Mouse (Mus musculus): Measurements from ENCODE around the gene Hsd3b2.
"Not testable (repeated sequence)": the region's sequence is repeated elsewhere in the genome, so short reads cannot be mapped to it uniquely, and the experiment has no call there.

Gene Hsd3b2

DNA sequence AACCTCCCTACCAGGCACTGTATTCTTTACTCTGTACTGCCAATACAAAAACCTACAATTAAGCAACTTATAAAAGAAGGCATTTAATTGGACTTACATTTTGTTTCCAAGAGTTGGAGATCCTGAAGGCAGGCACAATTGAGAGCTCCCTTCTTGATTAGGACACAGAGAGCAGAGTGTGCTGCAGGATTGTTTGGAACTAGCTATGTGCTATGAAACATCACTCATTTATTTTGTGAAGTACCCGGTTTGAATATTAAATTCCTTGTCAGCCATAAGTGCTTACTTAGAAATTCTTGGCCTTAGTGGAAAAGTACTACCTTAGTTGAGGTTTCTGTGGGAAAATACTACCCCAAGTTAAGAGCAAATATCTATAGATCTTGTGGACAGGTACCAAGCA is at the start of gene Hsd3b2:
Gene Hsd3b2, minus strand, starts transcription at position 168 of the 400 bp plus-strand sequence.
- in situ Hi-C loops (cut with MseI, MboI) = no loop called here

DNA sequence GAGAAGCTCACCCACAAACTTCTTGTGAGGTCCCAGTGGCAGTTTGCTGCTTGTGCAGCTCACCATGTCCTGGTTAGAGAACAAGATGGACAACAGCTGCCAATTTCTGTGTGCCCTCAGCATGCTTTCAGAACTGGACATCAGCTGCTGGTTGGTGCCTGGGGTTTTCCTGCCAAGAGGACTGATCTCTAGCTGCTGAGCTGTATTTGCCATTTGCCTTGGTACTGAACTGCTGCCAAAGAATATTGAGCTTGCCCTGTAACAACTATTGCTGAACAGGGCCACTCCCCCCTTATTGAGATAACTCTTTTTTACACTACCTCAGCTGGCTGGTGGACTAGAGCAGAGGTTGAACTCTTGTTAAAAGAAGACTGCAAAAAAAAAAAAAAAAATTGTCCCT is 39.8 kb upstream of the Hsd3b2 start:
- in situ Hi-C loops (cut with MseI, MboI) = no loop called here

DNA sequence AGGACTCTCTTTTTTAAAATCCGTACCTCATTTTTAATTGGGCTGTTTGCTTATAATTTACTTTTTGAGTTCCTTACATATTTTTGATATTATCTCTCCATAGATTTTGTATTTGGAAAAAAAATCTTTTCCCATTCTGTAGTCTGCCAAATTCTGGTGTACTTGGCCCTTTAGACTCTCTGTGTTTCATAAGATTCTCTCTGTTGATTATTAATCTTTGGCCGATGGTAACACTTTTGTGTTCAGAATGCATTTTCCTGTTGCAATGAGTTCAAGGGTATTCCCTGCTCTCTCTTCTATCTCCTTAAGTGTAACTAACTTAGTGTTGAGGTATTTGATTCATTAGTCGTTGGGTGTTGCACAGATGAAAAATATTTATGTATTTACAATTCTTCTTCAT is 32.5 kb upstream of the Hsd3b2 start:
- in situ Hi-C loops (cut with MseI, MboI) = no loop called here

DNA sequence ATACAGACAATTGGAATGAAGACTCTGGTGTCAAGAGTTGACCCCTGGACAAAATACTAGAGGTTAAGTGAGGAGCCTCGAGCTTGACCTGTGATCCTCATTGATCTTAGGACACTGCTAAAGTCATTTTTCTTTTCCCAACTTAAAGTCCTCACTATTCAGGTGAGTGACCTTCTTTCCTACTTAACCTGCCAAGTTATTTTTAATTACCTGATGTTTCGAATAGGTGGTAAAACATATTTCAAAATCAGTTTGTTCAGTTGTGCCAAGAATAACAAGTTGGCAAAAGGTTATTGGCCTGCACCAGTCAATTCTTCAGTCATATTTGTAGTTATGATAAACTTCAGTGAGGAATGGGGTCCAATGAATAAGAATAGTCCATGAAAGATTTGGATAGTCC is 27.8 kb upstream of the Hsd3b2 start:
- in situ Hi-C loops (cut with MseI, MboI) = no loop called here

DNA sequence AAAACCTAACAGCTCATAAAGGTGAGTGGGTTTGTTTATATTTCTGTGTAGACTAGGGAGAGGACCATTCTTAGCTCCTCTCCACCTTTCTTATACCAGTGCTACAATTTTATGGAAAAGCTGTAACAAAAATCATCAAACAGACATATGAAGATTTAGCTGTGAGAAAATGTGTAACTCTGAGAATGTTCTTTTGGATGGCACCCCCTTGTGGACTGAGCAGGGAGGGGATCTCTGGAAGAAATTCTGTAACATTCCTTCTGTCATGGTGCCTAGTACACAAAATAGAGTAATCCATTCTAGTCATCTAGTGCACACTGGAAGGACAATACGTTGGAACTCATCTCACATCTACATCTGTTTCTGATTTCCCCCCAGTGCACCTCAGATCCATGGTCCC is 16.7 kb upstream of the Hsd3b2 start:
- in situ Hi-C loops (cut with MseI, MboI) = not testable (repeated sequence)

DNA sequence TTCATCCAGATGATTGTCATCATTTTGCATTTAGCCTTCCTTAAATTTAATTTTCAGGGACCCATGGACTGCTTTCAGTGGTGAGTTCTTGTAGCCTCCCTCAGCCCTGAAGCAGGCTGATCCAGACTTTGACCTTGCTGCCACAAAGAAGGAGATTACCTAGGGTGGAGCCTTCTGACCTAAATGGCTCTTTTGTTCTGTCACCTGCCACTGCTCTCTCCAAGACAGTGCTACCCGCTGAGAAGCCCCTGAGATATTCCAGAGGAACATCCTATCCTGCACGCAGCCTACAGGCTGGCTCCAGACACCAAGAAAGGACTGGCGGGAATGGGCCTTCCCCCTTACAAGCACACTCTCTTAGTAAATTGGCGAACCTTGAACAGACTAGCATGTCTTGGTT is 10.0 kb upstream of the Hsd3b2 start:
- in situ Hi-C loops (cut with MseI, MboI) = no loop called here

DNA sequence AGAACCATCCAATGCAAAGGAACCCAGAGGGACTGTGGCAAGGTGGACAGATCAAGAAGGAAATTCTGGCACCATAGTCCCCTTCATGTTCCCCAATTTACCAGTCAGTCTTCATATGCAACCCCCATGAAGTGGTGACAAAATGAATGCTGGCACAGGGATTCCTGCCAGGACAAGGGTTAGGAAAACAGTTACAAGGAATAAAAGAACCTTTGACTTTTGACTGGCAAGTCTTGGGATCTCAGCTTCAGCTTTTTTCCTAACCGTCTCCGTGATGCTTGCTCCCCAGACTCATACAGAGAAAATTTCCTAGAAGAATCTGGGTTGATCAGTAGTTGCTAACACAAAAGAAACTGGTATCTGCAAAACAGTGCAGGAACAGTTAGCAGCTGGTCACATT is 9.4 kb upstream of the Hsd3b2 start:
- in situ Hi-C loops (cut with MseI, MboI) = no loop called here

DNA sequence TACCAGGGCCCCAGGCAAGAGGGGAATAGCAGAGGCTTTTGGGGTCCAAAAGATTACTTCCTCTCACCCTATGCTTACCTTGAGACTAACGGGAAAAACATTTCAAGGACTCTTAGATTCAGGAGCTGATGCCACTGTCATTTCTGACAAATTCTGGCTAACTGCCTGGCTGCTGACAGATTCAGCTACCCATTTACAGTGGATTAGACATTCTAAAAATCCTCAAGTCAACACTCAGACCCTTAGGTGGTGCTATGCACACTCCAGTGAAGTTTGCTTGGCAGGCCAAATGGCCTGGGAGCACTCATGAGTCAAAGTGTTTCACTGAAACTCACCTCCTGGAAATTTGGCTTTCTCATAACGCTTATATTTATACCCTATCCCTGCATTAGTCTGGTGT is 1.9 kb upstream of the Hsd3b2 start:
- in situ Hi-C loops (cut with MseI, MboI) = no loop called here

DNA sequence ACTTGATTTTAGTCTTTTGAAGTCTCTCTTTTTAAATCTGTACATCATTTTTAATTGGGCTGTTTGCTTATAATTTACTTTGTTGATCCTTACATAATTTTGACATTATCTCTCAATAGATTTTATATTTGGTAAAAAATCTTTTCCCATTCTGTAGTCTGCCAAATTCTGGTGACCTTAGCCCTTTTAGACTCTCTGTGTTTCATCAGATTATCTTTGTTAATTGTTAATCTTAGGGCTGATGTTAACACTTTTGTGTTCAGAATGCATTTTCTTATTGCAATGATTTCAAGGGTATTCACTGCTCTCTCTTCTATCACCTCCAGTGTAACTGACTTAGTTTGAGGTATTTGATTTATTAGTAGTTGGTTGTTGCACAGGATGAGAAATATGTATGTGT is 3.6 kb downstream of the Hsd3b2 start:
- in situ Hi-C loops (cut with MseI, MboI) = no loop called here

DNA sequence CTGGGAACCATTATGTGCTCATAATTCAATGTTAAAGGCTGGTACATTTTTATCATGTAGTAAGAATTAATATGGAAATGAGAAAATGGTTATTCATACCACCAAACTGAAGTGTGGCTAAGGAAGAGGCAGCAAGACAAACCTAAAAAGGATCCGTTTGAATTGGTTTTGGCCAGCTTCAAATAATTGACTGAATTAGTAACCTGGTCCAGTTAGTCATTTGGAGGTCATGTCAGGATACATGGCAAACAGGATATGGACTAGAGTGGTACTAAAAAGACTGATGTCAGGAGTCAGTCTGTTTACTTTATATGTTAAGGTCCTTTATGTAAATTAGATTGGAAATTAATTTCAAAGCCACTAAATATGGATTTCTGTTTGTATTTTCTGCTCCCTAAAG is 41.9 kb downstream of the Hsd3b2 start:
- in situ Hi-C loops (cut with MseI, MboI) = no loop called here

DNA sequence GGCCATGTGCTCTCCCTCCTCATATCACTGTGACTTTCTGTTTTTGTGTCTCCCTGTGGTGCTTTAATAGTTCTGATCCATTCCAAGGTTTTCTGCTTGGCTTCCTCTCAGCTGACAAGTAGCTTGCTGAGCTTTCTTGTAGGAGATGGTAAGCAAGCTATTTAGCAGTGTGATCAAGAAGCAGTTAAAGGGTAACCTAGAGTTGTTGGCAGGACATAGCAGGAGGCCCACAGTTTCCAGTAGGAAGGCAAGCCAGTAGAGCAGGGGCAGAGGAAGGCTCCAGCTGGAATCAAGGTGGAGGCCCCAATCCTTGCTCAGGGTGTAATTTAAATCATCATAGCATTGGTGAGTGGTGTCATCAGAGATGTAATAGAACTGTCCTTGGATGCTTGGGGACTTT is 43.6 kb downstream of the Hsd3b2 start:
- in situ Hi-C loops (cut with MseI, MboI) = no loop called here
